Mouse (Mus musculus) kidney, adult 18-20 months (tissue): ENCODE measurements around the gene Gstt4.

Experiments
- DNase-seq: peaks from one replicate; pipeline ENCODE4 v3.0.0; 2021

The Gstt4 gene

GRCm38 (mm10) chr10:75835307-75835706, 13.0 kb upstream of the Gstt4 start:
- peak; percentile 85 for DNase-seq

- DNase-seq, result no peak
Measured at GRCm38 (mm10) chr10:75834721-75835120, 12.4 kb upstream of the Gstt4 start.

GRCm38 (mm10) chr10:75834250-75834649, 11.9 kb upstream of the Gstt4 start:
- peak; percentile 92 for DNase-seq

- peak; percentile 59 for DNase-seq
Measured at GRCm38 (mm10) chr10:75833456-75834080, 11.2 kb upstream of the Gstt4 start.

GRCm38 (mm10) chr10:75832272-75832895, 10.0 kb upstream of the Gstt4 start:
- DNase-seq, result peak; percentile 83

GRCm38 (mm10) chr10:75830275-75830670, 7.9 kb upstream of the Gstt4 start:
- no peak for DNase-seq

- DNase-seq, result no peak
Measured at GRCm38 (mm10) chr10:75829529-75830274, 7.4 kb upstream of the Gstt4 start.

- DNase-seq, result peak; percentile 75
Measured at GRCm38 (mm10) chr10:75828500-75828931, 6.2 kb upstream of the Gstt4 start.

- peak; percentile 78 for DNase-seq
Measured at GRCm38 (mm10) chr10:75827668-75828360, 5.5 kb upstream of the Gstt4 start.

- DNase-seq, result no peak
Measured at GRCm38 (mm10) chr10:75824530-75824929, 2.2 kb upstream of the Gstt4 start.

GRCm38 (mm10) chr10:75823782-75824181, 1.4 kb upstream of the Gstt4 start:
- no peak for DNase-seq

GRCm38 (mm10) chr10:75819882-75820281, 2.5 kb downstream of the Gstt4 start:
- no peak for DNase-seq

GRCm38 (mm10) chr10:75818641-75819040, 3.7 kb downstream of the Gstt4 start:
- DNase-seq, result no peak

- DNase-seq, result no peak
Measured at GRCm38 (mm10) chr10:75804217-75804616, 18.1 kb downstream of the Gstt4 start.

GRCm38 (mm10) chr10:75798176-75798696, 24.1 kb downstream of the Gstt4 start, which contains the start of gene Gstt1:
TSS of gene Gstt1 (minus strand) at chr10:75798584.
- DNase-seq, result peak; percentile 81

- peak; percentile 69 for DNase-seq
Measured at GRCm38 (mm10) chr10:75797619-75798175, 24.6 kb downstream of the Gstt4 start.

GRCm38 (mm10) chr10:75796731-75797516, 25.4 kb downstream of the Gstt4 start:
- peak; percentile 37 for DNase-seq

GRCm38 (mm10) chr10:75794880-75795279, 27.5 kb downstream of the Gstt4 start:
- peak; percentile 71 for DNase-seq

GRCm38 (mm10) chr10:75790773-75791172, 31.6 kb downstream of the Gstt4 start:
- DNase-seq, result no peak

- peak; percentile 71 for DNase-seq
Measured at GRCm38 (mm10) chr10:75789841-75790240, 32.5 kb downstream of the Gstt4 start.

GRCm38 (mm10) chr10:75789081-75789735, 33.1 kb downstream of the Gstt4 start:
- DNase-seq, result no peak
